Mouse (Mus musculus) gastrocnemius, postnatal 25 days (tissue): ENCODE measurements around the gene Kir3dl1. TPM values are rescaled to one million over a fixed set of nuclear protein-coding genes. Genes with fewer than 3 reads are reported as not detected.
"Not testable (repeated sequence)": the region's sequence is repeated elsewhere in the genome, so short reads cannot be mapped to it uniquely, and the experiment has no call there.

Source experiments
- DNase-seq: peaks from one replicate; pipeline ENCODE4 v3.0.0; 2022
- long read RNA-seq, 2 experiments: library from polyadenylated mRNA; stranded (forward); transcript quantifications; one replicate each; pipeline ENCODE4 v2.0.0; 2021
- total RNA-seq, 2 experiments: library from RNA; stranded (reverse); gene quantifications; 1 replicate in 1 of 2; 2 replicates in 1 of 2; pipeline ENCODE4 v1.2.3; 2021

The Kir3dl1 gene
- not detected for total RNA-seq
- long read RNA-seq, experiment 1 = 0 reads
- long read RNA-seq, experiment 2 = 0 reads

- not testable (repeated sequence) for DNase-seq
Observed at GRCm38 (mm10) chrX:136517699-136518098, at the start of gene Kir3dl1. Gene Kir3dl1, plus strand, starts transcription at chrX:136517999.

DNA sequence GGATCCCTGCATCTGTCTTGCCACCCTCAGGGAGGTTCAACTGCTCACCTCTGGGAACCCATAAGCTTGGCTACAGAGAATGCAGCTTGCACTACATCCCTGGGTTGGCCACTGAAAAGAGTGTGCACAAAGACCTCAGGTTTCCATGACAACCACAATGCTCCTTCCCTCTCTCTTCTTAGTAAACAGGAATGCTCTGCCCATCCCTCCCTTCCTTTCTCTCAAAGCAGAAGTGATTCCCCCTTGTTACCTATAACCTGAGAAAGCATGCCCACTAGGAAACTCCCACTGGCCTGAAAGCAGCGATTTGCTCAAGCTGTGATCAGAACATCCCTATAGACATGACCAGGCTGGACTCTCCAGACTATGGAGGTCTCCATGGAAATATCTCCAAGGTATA, 26.2 kb downstream of the Kir3dl1 start, which contains the start of gene Kir3dl2:
Gene Kir3dl2 (minus strand): TSS at position 101 of the 400 bp plus-strand sequence.
- DNase-seq = not testable (repeated sequence)

DNA sequence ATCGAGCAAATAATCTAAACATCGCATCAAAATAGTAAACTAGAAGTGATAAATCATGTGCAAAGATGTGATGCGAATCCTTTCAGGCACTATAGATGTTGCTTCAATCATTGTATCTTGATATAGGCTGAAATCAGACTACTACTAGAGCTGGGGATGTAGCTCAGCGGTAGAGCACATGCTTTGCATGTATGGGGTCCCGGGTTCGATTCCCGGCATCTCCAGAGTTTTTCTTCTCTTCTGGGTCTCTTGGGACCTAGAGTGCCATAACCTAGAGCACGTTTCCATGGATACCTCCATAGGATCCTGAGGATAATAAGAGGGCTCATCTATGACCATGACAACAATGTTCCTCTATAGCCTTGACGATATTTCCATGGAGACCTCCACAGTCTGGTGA, 51.3 kb downstream of the Kir3dl1 start:
- not testable (repeated sequence) for DNase-seq

Other genes starting within 250 kb of the Kir3dl1 start
- 1 to 10 TPM; 3.1 to 4.8 TPM for gene Bex3, start 247.7 kb upstream of the Kir3dl1 start, total RNA-seq
- not detected for gene Kir3dl2, start 26.1 kb downstream of the Kir3dl1 start, total RNA-seq
- gene Tceal3, start 72.8 kb downstream of the Kir3dl1 start, total RNA-seq = 1 to 10 TPM in 1 of 2 experiments, under 1 TPM in 1; 0.80 to 1.3 TPM
- gene Tceal1, start 190.0 kb downstream of the Kir3dl1 start, total RNA-seq = 1 to 10 TPM; 2.0 to 2.3 TPM
- 100 to 1,000 TPM; 128 to 140 TPM for gene Morf4l2, start 225.7 kb downstream of the Kir3dl1 start, total RNA-seq